Mouse (Mus musculus): ENCODE data around the gene Gcc1. TPM values are rescaled to one million over a fixed set of nuclear protein-coding genes. Genes with fewer than 3 reads are reported as not detected.

Gcc1 gene
- polyA plus RNA-seq, 1 experiment from 2014 or later = 7.8 TPM

GRCm38 (mm10) chr6:28423767-28424695 lies 4.2 kb downstream of the Gcc1 start:
- Histone ChIP-seq H3K4me3 (ENCODE audit: low read depth, low read length) (peak overlapping the region; percentile 86), H3K9me3 (ENCODE audit: low read length) (no peaks in the 10 kb centered on the region), H3K27ac (ENCODE audit: low read length) (peak overlapping the region; percentile 88), H3K27me3 (replicated peaks; ENCODE audit: insufficient read depth, low read length) (no peaks in the 10 kb centered on the region), H3K9ac (replicated peaks; ENCODE audit: low read depth) (peak overlapping the region; percentile 89), H3K4me2 (replicated peaks; ENCODE audit: low read depth, low read length) (peak overlapping the region; percentile 80), H3K4me1 (ENCODE audit: insufficient read depth, low read depth, low read length) (peaks cover 19% of the 10 kb centered on the region; the same call in 1 of the 2 replicates), H3K36me3 (ENCODE audit: insufficient read depth, low read length) (peaks cover 5% of the 10 kb centered on the region)
- WGBS = 10% methylated on average over 25 of the region's 46 CpGs
- peak; percentile 79 for DNase-seq (ENCODE audit: low spot score)
- TF ChIP-seq EP300 (IDR thresholded peaks at IDR 0.05) (no peak), CTCF (IDR thresholded peaks at IDR 0.05) (peak; percentile 55)
- ATAC-seq = peak; percentile 22

GRCm38 (mm10) chr6:28423313-28423712 lies 4.9 kb downstream of the Gcc1 start, which contains the start of gene Arf5:
Gene Arf5 (plus strand): TSS chr6:28423560.
- 1% methylated on average over 24 of the region's 42 CpGs for WGBS
- ATAC-seq = peak; percentile 69
- H3K4me3 ChIP-seq (ENCODE audit: low read depth, low read length) = peak within 1 kb of the TSS; percentile 86
- H3K9me3 ChIP-seq (ENCODE audit: low read length) = no peaks in the 10 kb centered on the region
- H3K27me3 ChIP-seq (replicated peaks; ENCODE audit: insufficient read depth, low read length) = no peaks in the 10 kb centered on the region
- peak within 1 kb of the TSS; percentile 89 for H3K9ac ChIP-seq (replicated peaks; ENCODE audit: low read depth)
- peaks cover 19% of the 10 kb centered on the region; the same call in 1 of the 2 replicates for H3K4me1 ChIP-seq (ENCODE audit: insufficient read depth, low read depth, low read length)
- H3K36me3 ChIP-seq (ENCODE audit: insufficient read depth, low read length) = peaks cover 6% of the 10 kb centered on the region
- H3K4me2 ChIP-seq (replicated peaks; ENCODE audit: low read depth, low read length) = peak within 1 kb of the TSS; percentile 80
- DNase-seq (ENCODE audit: low spot score) = peak; percentile 96
- TF ChIP-seq EP300 (IDR thresholded peaks at IDR 0.05) (no peak), CTCF (IDR thresholded peaks at IDR 0.05) (no peak)
- peak within 1 kb of the TSS; percentile 92 for H3K27ac ChIP-seq (ENCODE audit: low read length)

GRCm38 (mm10) chr6:28422651-28423290 lies 5.4 kb downstream of the Gcc1 start:
- Histone ChIP-seq H3K4me3 (ENCODE audit: low read depth, low read length) (0 out of 2 replicates have a peak overlapping the region, but pooled peaks have one; percentile 86), H3K4me1 (ENCODE audit: insufficient read depth, low read depth, low read length) (peaks cover 19% of the 10 kb centered on the region; the same call in 1 of the 2 replicates), H3K9ac (replicated peaks; ENCODE audit: low read depth) (no peak overlapping the region), H3K9me3 (ENCODE audit: low read length) (no peaks in the 10 kb centered on the region), H3K27ac (ENCODE audit: low read length) (peak overlapping the region; percentile 92), H3K36me3 (ENCODE audit: insufficient read depth, low read length) (peaks cover 11% of the 10 kb centered on the region), H3K27me3 (replicated peaks; ENCODE audit: insufficient read depth, low read length) (no peaks in the 10 kb centered on the region), H3K4me2 (replicated peaks; ENCODE audit: low read depth, low read length) (peak overlapping the region; percentile 80)
- 68% methylated on average over 15 of the region's 15 CpGs for WGBS
- ATAC-seq (no peak), DNase-seq (ENCODE audit: low spot score) (no peak)
- TF ChIP-seq CTCF (IDR thresholded peaks at IDR 0.05) = no peak
- no peak for TF ChIP-seq EP300 (IDR thresholded peaks at IDR 0.05)

GRCm38 (mm10) chr6:28421469-28422000 lies 6.7 kb downstream of the Gcc1 start:
- Histone ChIP-seq H3K4me3 (ENCODE audit: low read depth, low read length) (peak overlapping the region; percentile 74), H3K27ac (ENCODE audit: low read length) (peak overlapping the region; percentile 92), H3K9ac (replicated peaks; ENCODE audit: low read depth) (peak overlapping the region; percentile 81), H3K4me1 (ENCODE audit: insufficient read depth, low read depth, low read length) (peaks cover 19% of the 10 kb centered on the region; the same call in 1 of the 2 replicates), H3K36me3 (ENCODE audit: insufficient read depth, low read length) (peaks cover 15% of the 10 kb centered on the region), H3K4me2 (replicated peaks; ENCODE audit: low read depth, low read length) (peak overlapping the region; percentile 94), H3K9me3 (ENCODE audit: low read length) (no peaks in the 10 kb centered on the region), H3K27me3 (replicated peaks; ENCODE audit: insufficient read depth, low read length) (no peaks in the 10 kb centered on the region)
- peak; percentile 91 for ATAC-seq
- TF ChIP-seq EP300 (IDR thresholded peaks at IDR 0.05) (peak; percentile 72; the same call in 1 of the 2 replicates), CTCF (IDR thresholded peaks at IDR 0.05) (peak; percentile 82)
- peak; percentile 98 for DNase-seq (ENCODE audit: low spot score)
- WGBS = 0% methylated on average over 23 of the region's 27 CpGs

GRCm38 (mm10) chr6:28420865-28421264 lies 7.3 kb downstream of the Gcc1 start:
- Histone ChIP-seq H3K27me3 (replicated peaks; ENCODE audit: insufficient read depth, low read length) (no peaks in the 10 kb centered on the region), H3K4me2 (replicated peaks; ENCODE audit: low read depth, low read length) (peak overlapping the region; percentile 94), H3K4me1 (ENCODE audit: insufficient read depth, low read depth, low read length) (peaks cover 19% of the 10 kb centered on the region; the same call in 1 of the 2 replicates), H3K27ac (ENCODE audit: low read length) (peak overlapping the region; percentile 92), H3K4me3 (ENCODE audit: low read depth, low read length) (peak overlapping the region; percentile 74), H3K9me3 (ENCODE audit: low read length) (no peaks in the 10 kb centered on the region), H3K36me3 (ENCODE audit: insufficient read depth, low read length) (peaks cover 17% of the 10 kb centered on the region), H3K9ac (replicated peaks; ENCODE audit: low read depth) (peak overlapping the region; percentile 81)
- 10% methylated on average over 13 of the region's 13 CpGs for WGBS
- DNase-seq (ENCODE audit: low spot score) (peak; percentile 23), ATAC-seq (no peak)
- TF ChIP-seq EP300 (IDR thresholded peaks at IDR 0.05) (no peak), CTCF (IDR thresholded peaks at IDR 0.05) (no peak)

Data from lung, postnatal 0 days (tissue).